Mouse (Mus musculus): ENCODE results near the gene Tgfbr3l.

DNA sequence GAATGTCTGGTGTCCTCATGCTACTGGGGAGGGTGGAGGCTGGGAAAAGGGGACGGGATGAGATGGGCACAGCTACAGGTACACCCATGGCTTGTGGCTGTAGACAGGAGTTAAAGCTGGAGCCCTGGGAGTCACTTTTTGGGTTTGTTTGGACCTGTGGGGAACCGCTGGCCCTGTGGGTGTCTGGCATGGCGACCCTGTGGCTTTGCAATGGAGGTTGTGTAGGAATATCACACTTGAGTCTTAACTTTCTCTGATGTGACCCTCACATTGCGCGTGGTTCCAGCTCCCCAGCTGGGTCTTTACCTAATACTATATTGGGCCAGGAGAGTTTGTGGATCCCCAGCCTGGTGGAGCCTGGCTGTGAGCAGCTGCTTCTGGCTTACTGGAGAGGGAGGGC, 3.0 kb upstream of the Tgfbr3l start:
- TF ChIP-seq CTCF (conservative IDR thresholded peaks at IDR 0.05; ENCODE audit: insufficient read depth, insufficient read length, low read depth, low read length) (no peak), POLR2A (IDR thresholded peaks at IDR 0.05; ENCODE audit: low read depth, low read length) (no peak)
